Mouse (Mus musculus): Measurements from ENCODE around the gene Gal3st1. TPM values are rescaled to one million over a fixed set of nuclear protein-coding genes. Genes with fewer than 3 reads are reported as not detected.

Gal3st1 gene
- polyA plus RNA-seq, 1 experiment from 2014 or later, result 10.0 TPM

DNA sequence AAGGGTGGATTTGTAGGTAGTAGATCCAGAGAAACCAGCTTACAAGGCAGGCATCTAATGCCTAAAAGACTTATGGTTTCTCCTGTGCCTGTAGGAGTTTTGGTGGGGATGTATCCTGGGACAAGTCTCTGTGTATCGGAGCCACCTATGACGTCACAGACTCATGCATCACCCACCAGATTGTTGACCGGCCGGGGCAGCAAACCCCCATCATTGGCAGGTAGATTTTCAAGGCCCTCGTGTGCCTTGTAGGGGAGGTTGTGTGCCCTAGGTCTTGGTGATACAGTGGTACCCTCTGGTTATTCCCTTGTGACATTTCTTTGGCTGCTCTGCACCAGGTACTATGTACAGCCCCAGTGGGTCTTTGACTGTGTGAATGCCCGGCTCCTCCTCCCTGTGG lies 6.8 kb upstream of the Gal3st1 start, which contains the start of gene 4930556J24Rik:
TSS of gene 4930556J24Rik (minus strand) at position 101 of the 400 bp plus-strand sequence.
- Histone ChIP-seq H3K4me1 (replicated peaks; ENCODE audit: control insufficient read depth, insufficient read depth, low read length) (no peaks in the 10 kb centered on the region), H3K9me3 (ENCODE audit: control insufficient read depth, low read length) (no peaks in the 10 kb centered on the region), H3K27ac (ENCODE audit: low read length) (no peak within 1 kb of the TSS), H3K27me3 (ENCODE audit: control insufficient read depth, insufficient read depth, low read depth, low read length) (no peaks in the 10 kb centered on the region), H3K9ac (ENCODE audit: low read length) (no peak within 1 kb of the TSS), H3K4me3 (ENCODE audit: low read length) (no peak within 1 kb of the TSS), H3K36me3 (ENCODE audit: control insufficient read depth, insufficient read depth, low read length) (peaks cover 50% of the 10 kb centered on the region), H3K4me2 (ENCODE audit: low read depth, low read length) (no peak within 1 kb of the TSS)
- 94% methylated on average over 6 of the region's 6 CpGs for WGBS
- no peak for ATAC-seq (ENCODE audit: low read depth)

DNA sequence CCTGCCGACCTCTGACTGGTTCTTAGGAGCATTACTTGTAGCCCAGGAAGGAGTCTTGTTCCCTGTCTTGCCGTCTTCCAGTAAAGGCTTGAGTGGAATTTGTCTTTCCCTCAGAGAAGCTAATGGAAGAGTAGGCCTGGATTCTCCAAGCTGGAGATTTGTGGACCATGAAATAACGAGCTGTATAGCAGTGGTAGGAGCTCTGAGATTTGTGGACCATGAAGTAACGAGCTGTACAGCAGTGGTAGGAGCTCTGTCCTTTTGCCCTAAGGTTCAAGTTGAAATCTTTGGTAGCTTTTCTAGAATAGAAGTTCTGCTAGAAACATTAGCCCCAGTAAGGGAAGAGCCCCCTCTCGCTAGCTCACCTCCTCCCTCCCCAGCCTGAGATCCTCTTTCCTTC lies 5.0 kb upstream of the Gal3st1 start:
- H3K9me3 ChIP-seq (ENCODE audit: control insufficient read depth, low read length), result no peaks in the 10 kb centered on the region
- WGBS, result 91% methylated on average over 5 of the region's 5 CpGs

DNA sequence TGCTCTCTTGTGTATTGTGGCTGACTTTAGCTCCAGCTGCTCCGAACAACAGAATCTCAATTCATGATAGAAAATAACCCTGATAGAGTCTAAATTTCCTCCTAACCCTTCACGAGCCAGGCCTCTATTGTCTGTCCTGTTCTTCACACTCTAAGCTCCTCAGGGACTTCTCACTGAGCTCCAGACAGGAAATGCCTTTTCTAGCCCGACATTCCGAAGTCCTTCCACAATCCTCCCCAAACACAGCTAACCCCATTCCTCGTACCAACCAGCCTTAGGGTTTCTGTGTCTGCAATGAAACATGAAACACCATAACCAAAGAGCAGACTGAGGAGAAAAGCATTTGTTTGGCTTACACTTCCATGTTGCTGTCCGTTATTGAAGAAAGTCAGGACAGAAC lies 1.9 kb upstream of the Gal3st1 start:
- no peak for ATAC-seq (ENCODE audit: low read depth)
- Histone ChIP-seq H3K27ac (ENCODE audit: low read length) (no peak overlapping the region), H3K4me3 (ENCODE audit: low read length) (no peak overlapping the region), H3K4me2 (ENCODE audit: low read depth, low read length) (no peak overlapping the region), H3K36me3 (ENCODE audit: control insufficient read depth, insufficient read depth, low read length) (peaks cover 23% of the 10 kb centered on the region), H3K9me3 (ENCODE audit: control insufficient read depth, low read length) (no peaks in the 10 kb centered on the region), H3K27me3 (ENCODE audit: control insufficient read depth, insufficient read depth, low read depth, low read length) (peaks cover 24% of the 10 kb centered on the region), H3K4me1 (replicated peaks; ENCODE audit: control insufficient read depth, insufficient read depth, low read length) (peaks cover 9% of the 10 kb centered on the region; the same call in 1 of the 2 replicates), H3K9ac (ENCODE audit: low read length) (no peak overlapping the region)
- WGBS, result 59% methylated on average over 6 of the region's 6 CpGs

More for the DNA sequence above, 5.0 kb upstream of the Gal3st1 start:
- H3K9ac ChIP-seq (ENCODE audit: low read length), result no peak overlapping the region
- H3K4me2 ChIP-seq (ENCODE audit: low read depth, low read length), result no peak overlapping the region
- H3K36me3 ChIP-seq (ENCODE audit: control insufficient read depth, insufficient read depth, low read length), result peaks cover 40% of the 10 kb centered on the region
- no peak overlapping the region for H3K4me3 ChIP-seq (ENCODE audit: low read length)
- no peak overlapping the region for H3K27ac ChIP-seq (ENCODE audit: low read length)
- ATAC-seq (ENCODE audit: low read depth), result no peak
- peaks cover 8% of the 10 kb centered on the region; the same call in 1 of the 2 replicates for H3K27me3 ChIP-seq (ENCODE audit: control insufficient read depth, insufficient read depth, low read depth, low read length)
- no peaks in the 10 kb centered on the region for H3K4me1 ChIP-seq (replicated peaks; ENCODE audit: control insufficient read depth, insufficient read depth, low read length)

DNA sequence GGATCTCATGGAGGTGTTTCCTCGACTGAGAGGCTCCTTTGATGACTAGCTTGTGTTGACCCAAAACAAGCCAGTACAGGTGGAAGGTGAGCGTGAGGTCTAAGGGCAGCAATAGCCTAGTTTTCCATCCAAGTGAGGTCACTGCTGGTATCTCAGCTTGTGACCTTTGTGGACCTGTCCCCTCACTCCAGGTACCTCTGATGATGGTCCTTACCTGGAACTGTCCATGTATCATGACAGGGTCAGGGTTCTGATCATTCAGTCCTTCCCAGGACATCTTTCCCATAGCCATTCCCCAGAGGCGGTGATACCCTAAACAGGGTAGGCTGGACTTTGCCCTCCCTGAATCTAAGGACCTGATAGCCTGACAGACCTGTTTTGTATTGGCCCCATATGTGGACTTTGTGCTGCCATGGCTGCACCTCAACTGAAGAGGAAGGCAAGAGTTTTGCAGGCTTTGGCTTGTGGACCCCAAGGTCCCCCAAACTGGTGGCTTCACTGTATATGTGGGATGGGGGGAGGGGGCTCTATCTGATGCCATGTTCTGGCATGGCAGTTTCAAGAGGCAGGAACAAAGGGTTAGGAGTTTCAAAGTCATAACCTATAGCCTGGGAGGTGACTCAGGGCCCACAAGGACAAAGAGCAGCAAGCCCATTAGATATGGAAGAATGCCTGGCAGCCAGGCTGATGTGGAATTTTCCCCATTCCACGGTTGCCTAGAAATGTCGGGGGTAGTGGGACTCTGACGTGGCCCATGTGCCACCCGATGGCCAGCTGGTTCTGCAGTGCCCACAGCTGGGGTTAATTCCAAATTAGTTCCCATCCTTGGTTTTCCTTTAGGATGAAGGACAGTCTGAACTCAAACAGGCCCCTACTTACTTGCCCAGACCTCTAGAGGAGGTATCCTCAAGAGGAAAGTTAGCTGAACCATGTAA lies 894 bp upstream of the Gal3st1 start:
- Histone ChIP-seq H3K27me3 (ENCODE audit: control insufficient read depth, insufficient read depth, low read depth, low read length) (peaks cover 24% of the 10 kb centered on the region), H3K4me3 (ENCODE audit: low read length) (no peak overlapping the region), H3K4me1 (replicated peaks; ENCODE audit: control insufficient read depth, insufficient read depth, low read length) (peaks cover 9% of the 10 kb centered on the region; the same call in 1 of the 2 replicates), H3K9ac (ENCODE audit: low read length) (no peak overlapping the region), H3K4me2 (ENCODE audit: low read depth, low read length) (peak overlapping the region; percentile 55; the same call in 1 of the 2 replicates), H3K36me3 (ENCODE audit: control insufficient read depth, insufficient read depth, low read length) (peaks cover 15% of the 10 kb centered on the region), H3K9me3 (ENCODE audit: control insufficient read depth, low read length) (no peaks in the 10 kb centered on the region), H3K27ac (ENCODE audit: low read length) (no peak overlapping the region; the same call in 1 of the 2 replicates)
- ATAC-seq (ENCODE audit: low read depth), result no peak
- WGBS, result 56% methylated on average over 7 of the region's 7 CpGs

DNA sequence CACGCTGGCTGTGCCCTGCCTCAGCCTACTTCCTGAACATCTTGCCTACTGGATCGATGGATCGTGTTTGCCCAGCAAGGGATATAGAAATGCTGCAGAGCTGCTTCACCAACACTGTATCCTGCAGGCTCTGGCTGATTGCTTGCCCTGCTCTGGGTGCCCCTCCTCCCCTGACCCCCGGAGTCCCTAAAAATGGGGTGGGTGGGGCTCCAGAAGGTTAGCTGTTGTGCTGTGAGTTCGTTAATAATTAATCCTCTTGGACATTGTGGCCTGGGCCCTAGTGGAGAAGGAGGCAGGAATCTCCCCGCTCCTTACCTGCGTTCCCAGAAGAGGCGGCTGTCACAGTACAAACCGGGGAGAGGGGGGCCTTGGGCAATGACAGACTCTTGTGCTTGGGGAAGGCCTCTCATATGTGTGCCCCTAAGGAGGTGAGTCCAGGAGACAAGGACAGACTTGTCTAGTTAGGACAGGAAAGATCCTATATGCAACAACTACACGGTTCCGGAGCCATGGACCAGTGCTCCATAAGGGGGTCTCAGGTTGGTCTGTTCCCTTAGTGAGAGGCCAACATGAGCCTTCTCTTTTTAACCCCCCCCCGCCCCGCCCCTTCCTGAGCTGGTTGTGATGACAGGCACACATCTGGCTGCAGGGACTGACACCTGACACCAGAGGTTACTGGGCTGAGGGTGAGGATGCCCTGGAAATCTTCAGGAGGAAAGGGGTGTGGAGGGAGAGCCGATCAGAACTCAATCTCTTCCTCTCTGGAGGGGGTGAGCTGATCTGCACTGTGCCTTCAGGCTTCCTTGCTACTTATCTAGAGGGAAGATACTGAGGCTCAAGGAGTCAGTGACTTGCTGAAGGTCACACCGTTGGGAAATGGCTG lies 668 bp downstream of the Gal3st1 start:
- peak overlapping the region; percentile 76 for H3K27ac ChIP-seq (ENCODE audit: low read length)

DNA sequence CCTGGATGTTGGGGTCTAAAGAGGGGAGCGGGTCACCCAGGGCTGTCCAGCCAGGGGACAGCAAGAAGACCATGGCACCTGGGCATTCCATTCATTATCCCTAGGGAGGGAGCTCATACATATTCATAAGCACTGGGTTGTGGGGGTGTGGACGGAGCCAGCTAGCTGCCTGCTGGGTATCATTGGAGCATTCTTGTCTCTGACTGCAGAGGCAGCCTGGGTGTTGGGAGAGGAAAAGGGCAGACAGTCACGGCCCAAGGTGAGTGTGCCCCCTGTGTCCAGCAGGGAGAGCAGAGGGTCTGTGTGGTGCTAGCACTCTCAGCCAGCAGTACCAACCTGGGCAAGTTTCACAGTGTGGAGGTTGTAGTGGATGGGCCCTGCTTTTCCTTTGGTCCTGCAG lies 6.3 kb downstream of the Gal3st1 start:
- Histone ChIP-seq H3K9me3 (ENCODE audit: control insufficient read depth, low read length) (no peaks in the 10 kb centered on the region), H3K27me3 (ENCODE audit: control insufficient read depth, insufficient read depth, low read depth, low read length) (peaks cover 4% of the 10 kb centered on the region; the same call in 1 of the 2 replicates), H3K4me3 (ENCODE audit: low read length) (no peak overlapping the region), H3K9ac (ENCODE audit: low read length) (no peak overlapping the region), H3K36me3 (ENCODE audit: control insufficient read depth, insufficient read depth, low read length) (no peaks in the 10 kb centered on the region), H3K27ac (ENCODE audit: low read length) (no peak overlapping the region), H3K4me1 (replicated peaks; ENCODE audit: control insufficient read depth, insufficient read depth, low read length) (peaks cover under 1% of the 10 kb centered on the region; the same call in 1 of the 2 replicates), H3K4me2 (ENCODE audit: low read depth, low read length) (no peak overlapping the region)
- WGBS, result 41% methylated on average over 3 of the region's 3 CpGs
- no peak for ATAC-seq (ENCODE audit: low read depth)

More for the DNA sequence above, 668 bp downstream of the Gal3st1 start:
- WGBS, result 9% methylated on average over 15 of the region's 15 CpGs
- H3K4me3 ChIP-seq (ENCODE audit: low read length), result peak overlapping the region; percentile 52
- H3K4me1 ChIP-seq (replicated peaks; ENCODE audit: control insufficient read depth, insufficient read depth, low read length), result peaks cover 9% of the 10 kb centered on the region; the same call in 1 of the 2 replicates
- peak overlapping the region; percentile 63 for H3K9ac ChIP-seq (ENCODE audit: low read length)
- peaks cover 7% of the 10 kb centered on the region for H3K36me3 ChIP-seq (ENCODE audit: control insufficient read depth, insufficient read depth, low read length)
- H3K9me3 ChIP-seq (ENCODE audit: control insufficient read depth, low read length), result no peaks in the 10 kb centered on the region
- peaks cover 24% of the 10 kb centered on the region for H3K27me3 ChIP-seq (ENCODE audit: control insufficient read depth, insufficient read depth, low read depth, low read length)
- H3K4me2 ChIP-seq (ENCODE audit: low read depth, low read length), result peak overlapping the region; percentile 55
- ATAC-seq (ENCODE audit: low read depth), result peak; percentile 73

DNA sequence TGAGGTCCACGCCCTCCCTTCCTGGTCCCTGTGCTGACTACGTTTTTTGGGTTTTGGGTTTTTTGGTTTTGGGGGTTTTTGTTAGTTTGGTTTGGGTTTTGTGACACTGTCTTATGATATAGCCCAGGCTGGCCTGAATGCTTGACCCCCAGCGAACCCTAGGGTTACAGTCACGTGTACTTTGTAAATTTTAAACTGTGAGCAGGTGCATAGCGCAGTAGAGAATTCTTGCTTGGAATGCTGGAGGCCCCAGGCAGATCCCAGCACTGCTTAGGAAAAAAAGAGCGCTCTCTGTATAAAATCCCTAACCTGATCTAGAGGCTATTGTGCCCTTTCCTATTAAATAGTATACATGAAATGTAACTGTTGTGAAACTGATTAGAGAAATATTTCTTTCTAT lies 9.7 kb downstream of the Gal3st1 start:
- Histone ChIP-seq H3K4me2 (ENCODE audit: low read depth, low read length) (no peak overlapping the region), H3K4me1 (replicated peaks; ENCODE audit: control insufficient read depth, insufficient read depth, low read length) (no peaks in the 10 kb centered on the region), H3K36me3 (ENCODE audit: control insufficient read depth, insufficient read depth, low read length) (no peaks in the 10 kb centered on the region), H3K9ac (ENCODE audit: low read length) (no peak overlapping the region), H3K9me3 (ENCODE audit: control insufficient read depth, low read length) (no peaks in the 10 kb centered on the region), H3K4me3 (ENCODE audit: low read length) (no peak overlapping the region), H3K27me3 (ENCODE audit: control insufficient read depth, insufficient read depth, low read depth, low read length) (peaks cover 13% of the 10 kb centered on the region), H3K27ac (ENCODE audit: low read length) (no peak overlapping the region)
- 71% methylated on average over 6 of the region's 6 CpGs for WGBS
- no peak for ATAC-seq (ENCODE audit: low read depth)

DNA sequence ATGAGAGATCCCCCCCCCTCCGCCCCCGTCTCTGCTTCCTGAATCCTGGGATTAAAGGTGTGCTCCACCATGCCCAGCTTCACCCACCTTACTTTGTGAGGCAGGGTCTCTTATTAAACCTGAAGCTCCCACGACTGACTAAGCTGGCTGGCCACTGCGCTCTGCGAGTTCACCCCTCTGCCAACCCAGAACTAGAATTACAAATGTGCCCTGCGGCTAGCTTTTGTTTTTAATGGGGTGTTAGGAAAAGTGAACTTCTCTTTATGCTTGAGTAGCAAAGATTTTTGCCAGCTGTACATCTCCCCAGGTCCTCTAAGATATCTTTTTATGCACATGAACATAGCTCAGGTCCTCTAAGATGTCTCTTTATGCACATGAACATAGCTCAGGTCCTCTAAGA lies 10.5 kb downstream of the Gal3st1 start:
- Histone ChIP-seq H3K27ac (ENCODE audit: low read length) (no peak overlapping the region), H3K9ac (ENCODE audit: low read length) (no peak overlapping the region), H3K36me3 (ENCODE audit: control insufficient read depth, insufficient read depth, low read length) (no peaks in the 10 kb centered on the region), H3K4me2 (ENCODE audit: low read depth, low read length) (no peak overlapping the region), H3K4me3 (ENCODE audit: low read length) (no peak overlapping the region), H3K27me3 (ENCODE audit: control insufficient read depth, insufficient read depth, low read depth, low read length) (peaks cover 21% of the 10 kb centered on the region), H3K4me1 (replicated peaks; ENCODE audit: control insufficient read depth, insufficient read depth, low read length) (no peaks in the 10 kb centered on the region; the same call in 1 of the 2 replicates), H3K9me3 (ENCODE audit: control insufficient read depth, low read length) (no peaks in the 10 kb centered on the region)
- 65% methylated on average over 6 of the region's 6 CpGs for WGBS
- no peak for ATAC-seq (ENCODE audit: low read depth)

DNA sequence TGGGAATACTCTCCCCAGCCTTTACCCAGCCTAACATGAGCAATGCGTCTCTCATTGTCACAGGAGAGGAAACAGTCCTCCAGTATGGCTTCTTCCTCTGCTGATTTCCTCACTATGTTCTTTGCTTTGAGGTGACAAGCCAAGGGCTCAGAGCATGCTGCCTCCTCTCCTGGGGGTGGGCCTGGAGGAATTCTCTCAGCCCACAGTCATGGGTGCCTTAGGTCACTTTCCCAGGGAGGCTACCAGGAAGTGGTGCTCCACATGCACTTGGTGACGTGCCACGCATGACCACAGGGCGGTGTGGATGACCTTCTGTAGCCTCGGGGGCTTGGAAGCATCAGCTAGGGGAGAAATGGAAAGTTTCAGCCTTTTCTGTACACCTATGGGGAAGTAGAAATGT lies 12.1 kb downstream of the Gal3st1 start:
- ATAC-seq (ENCODE audit: low read depth), result no peak
- Histone ChIP-seq H3K4me3 (ENCODE audit: low read length) (no peak overlapping the region), H3K36me3 (ENCODE audit: control insufficient read depth, insufficient read depth, low read length) (no peaks in the 10 kb centered on the region), H3K27ac (ENCODE audit: low read length) (no peak overlapping the region), H3K27me3 (ENCODE audit: control insufficient read depth, insufficient read depth, low read depth, low read length) (peaks cover 32% of the 10 kb centered on the region), H3K9ac (ENCODE audit: low read length) (no peak overlapping the region), H3K4me2 (ENCODE audit: low read depth, low read length) (no peak overlapping the region), H3K9me3 (ENCODE audit: control insufficient read depth, low read length) (no peaks in the 10 kb centered on the region), H3K4me1 (replicated peaks; ENCODE audit: control insufficient read depth, insufficient read depth, low read length) (no peaks in the 10 kb centered on the region; the same call in 1 of the 2 replicates)
- 77% methylated on average over 5 of the region's 5 CpGs for WGBS
